Mouse (Mus musculus): ENCODE data around the gene Rbm33. TPM values are rescaled to one million over a fixed set of nuclear protein-coding genes. Genes with fewer than 3 reads are reported as not detected.
A peak's percentile ranks its signal among the peaks of the same experiment; 100 is the strongest.

Gene Rbm33
- 21.0 and 24.3 TPM in 2 replicates for polyA plus RNA-seq (2015; fragmentation: Nextera tagmentation; extraction: Ambion mirVana)

DNA sequence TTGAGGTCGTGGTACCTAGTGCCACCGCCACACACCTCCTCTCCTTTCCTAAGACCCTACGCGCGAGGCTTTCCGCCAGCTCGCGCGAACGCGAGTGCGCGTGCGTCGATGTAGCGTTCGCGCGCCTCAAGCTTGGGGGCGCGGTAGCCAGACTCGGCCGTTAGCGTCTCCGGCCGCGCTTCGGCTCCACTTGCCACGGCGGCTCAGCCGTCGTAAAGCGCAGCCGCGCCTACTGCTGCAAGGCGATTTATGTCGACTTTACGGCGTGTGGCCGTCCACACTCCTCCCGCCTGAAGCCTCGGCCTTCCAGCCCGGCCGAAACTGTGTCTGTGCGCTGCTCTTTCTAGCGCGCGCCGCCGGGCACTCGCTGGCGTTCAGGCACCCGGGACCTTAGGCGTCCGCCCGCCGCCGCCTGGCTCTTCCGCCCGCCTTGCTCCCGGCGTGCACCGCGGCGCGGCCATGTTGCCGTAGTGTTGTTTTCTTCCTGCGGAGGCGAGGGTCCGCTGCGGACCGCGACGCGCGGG is at the start of gene Rbm33:
Gene Rbm33, plus strand, starts transcription at position 400 of the 524 bp plus-strand sequence.
- peaks cover 33% of the 10 kb centered on the region for H3K4me1 ChIP-seq (replicated peaks)
- H3K4me3 ChIP-seq (replicated peaks), result peak within 1 kb of the TSS; percentile 87
- H3K27me3 ChIP-seq, result no peaks in the 10 kb centered on the region
- peak within 1 kb of the TSS; percentile 100 for H3K27ac ChIP-seq
- H3K36me3 ChIP-seq, result no peaks in the 10 kb centered on the region
- peak within 1 kb of the TSS; percentile 69 for H3K4me2 ChIP-seq (replicated peaks)
- H3K9me3 ChIP-seq, result no peaks in the 10 kb centered on the region
- peak within 1 kb of the TSS; percentile 100 for H3K9ac ChIP-seq (replicated peaks)
- under 1% methylated on average over 76 of the region's 76 CpGs for WGBS
- ATAC-seq, result peak; percentile 95

GRCm38 (mm10) chr5:28267576-28267975 is 49.3 kb upstream of the Rbm33 start:
- H3K9me3 ChIP-seq, result no peaks in the 10 kb centered on the region
- H3K4me3 ChIP-seq (replicated peaks), result no peak overlapping the region
- no peak for ATAC-seq
- 53% methylated on average over 2 of the region's 2 CpGs for WGBS
- H3K27me3 ChIP-seq, result no peaks in the 10 kb centered on the region
- no peaks in the 10 kb centered on the region for H3K4me1 ChIP-seq (replicated peaks)
- no peaks in the 10 kb centered on the region for H3K36me3 ChIP-seq
- no peak overlapping the region for H3K27ac ChIP-seq
- no peak overlapping the region for H3K9ac ChIP-seq (replicated peaks)
- H3K4me2 ChIP-seq (replicated peaks), result no peak overlapping the region

GRCm38 (mm10) chr5:28269469-28269991 is 47.4 kb upstream of the Rbm33 start:
- no peak overlapping the region for H3K9ac ChIP-seq (replicated peaks)
- no peak for ATAC-seq
- 67% methylated on average over 6 of the region's 6 CpGs for WGBS

GRCm38 (mm10) chr5:28272836-28273235 is 44.1 kb upstream of the Rbm33 start:
- Histone ChIP-seq H3K9ac (replicated peaks) (no peak overlapping the region), H3K36me3 (no peaks in the 10 kb centered on the region), H3K9me3 (no peaks in the 10 kb centered on the region), H3K27me3 (no peaks in the 10 kb centered on the region), H3K4me1 (replicated peaks) (no peaks in the 10 kb centered on the region), H3K4me3 (replicated peaks) (no peak overlapping the region), H3K4me2 (replicated peaks) (no peak overlapping the region), H3K27ac (no peak overlapping the region)
- no peak for ATAC-seq
- 82% methylated on average over 2 of the region's 2 CpGs for WGBS

More at GRCm38 (mm10) chr5:28269469-28269991, 47.4 kb upstream of the Rbm33 start:
- no peaks in the 10 kb centered on the region for H3K4me1 ChIP-seq (replicated peaks)
- H3K9me3 ChIP-seq, result no peaks in the 10 kb centered on the region
- no peak overlapping the region for H3K4me2 ChIP-seq (replicated peaks)
- H3K4me3 ChIP-seq (replicated peaks), result no peak overlapping the region
- no peaks in the 10 kb centered on the region for H3K36me3 ChIP-seq
- no peaks in the 10 kb centered on the region for H3K27me3 ChIP-seq
- H3K27ac ChIP-seq, result no peak overlapping the region

DNA sequence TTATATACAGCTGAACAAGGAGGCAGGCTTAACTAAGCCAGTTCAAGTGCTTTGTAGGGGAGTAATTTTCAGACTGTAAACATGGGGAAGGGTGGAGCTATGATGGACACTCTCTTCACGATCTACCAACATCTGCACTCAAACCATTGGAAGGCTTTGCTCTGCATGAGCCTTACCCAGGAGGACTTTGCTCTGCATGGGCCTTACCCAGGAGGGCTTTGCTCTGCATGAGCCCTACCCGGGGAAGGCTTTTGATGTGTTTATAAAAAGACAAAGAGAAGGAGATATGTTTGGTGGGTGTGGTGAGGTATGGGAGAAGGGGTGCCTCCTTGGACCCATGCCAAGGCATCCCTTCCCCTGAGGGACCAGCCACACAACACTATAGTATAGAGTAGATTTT is 39.6 kb upstream of the Rbm33 start:
- no peak for ATAC-seq
- H3K4me2 ChIP-seq (replicated peaks), result no peak overlapping the region

DNA sequence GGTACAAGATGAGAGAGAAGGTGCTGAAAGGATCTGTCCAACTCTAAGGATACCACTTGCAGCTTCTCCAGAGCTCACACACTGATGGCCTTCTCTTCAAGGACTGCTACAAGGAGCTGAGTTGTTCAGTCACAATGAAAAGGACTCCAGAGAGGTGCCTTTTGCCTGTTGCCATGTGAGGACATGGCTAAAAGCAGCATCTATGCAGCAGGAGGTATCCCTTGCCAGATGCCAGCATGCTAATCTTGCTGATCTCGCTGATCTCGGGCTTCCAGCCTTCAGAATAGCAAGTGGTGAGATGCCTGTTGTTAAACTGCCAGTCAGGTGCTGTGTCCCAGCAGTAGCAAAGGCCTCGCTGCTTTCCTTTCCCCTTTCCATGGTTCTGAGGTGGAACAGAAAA is 27.8 kb upstream of the Rbm33 start:
- H3K27ac ChIP-seq, result no peak overlapping the region
- H3K4me2 ChIP-seq (replicated peaks), result no peak overlapping the region
- H3K4me3 ChIP-seq (replicated peaks), result no peak overlapping the region
- no peak overlapping the region for H3K9ac ChIP-seq (replicated peaks)
- ATAC-seq, result no peak
- H3K9me3 ChIP-seq, result no peaks in the 10 kb centered on the region
- no peaks in the 10 kb centered on the region for H3K36me3 ChIP-seq
- WGBS, result 48% methylated on average over 3 of the region's 3 CpGs
- H3K27me3 ChIP-seq, result 0 out of 2 replicates have a peak, but pooled peaks cover 2% of the 10 kb centered on the region
- no peaks in the 10 kb centered on the region for H3K4me1 ChIP-seq (replicated peaks)

More for the DNA sequence above, 39.6 kb upstream of the Rbm33 start:
- Histone ChIP-seq H3K27ac (no peak overlapping the region), H3K9ac (replicated peaks) (no peak overlapping the region), H3K4me1 (replicated peaks) (no peaks in the 10 kb centered on the region), H3K36me3 (no peaks in the 10 kb centered on the region), H3K9me3 (no peaks in the 10 kb centered on the region), H3K27me3 (no peaks in the 10 kb centered on the region), H3K4me3 (replicated peaks) (no peak overlapping the region)
- 67% methylated on average over 2 of the region's 2 CpGs for WGBS

DNA sequence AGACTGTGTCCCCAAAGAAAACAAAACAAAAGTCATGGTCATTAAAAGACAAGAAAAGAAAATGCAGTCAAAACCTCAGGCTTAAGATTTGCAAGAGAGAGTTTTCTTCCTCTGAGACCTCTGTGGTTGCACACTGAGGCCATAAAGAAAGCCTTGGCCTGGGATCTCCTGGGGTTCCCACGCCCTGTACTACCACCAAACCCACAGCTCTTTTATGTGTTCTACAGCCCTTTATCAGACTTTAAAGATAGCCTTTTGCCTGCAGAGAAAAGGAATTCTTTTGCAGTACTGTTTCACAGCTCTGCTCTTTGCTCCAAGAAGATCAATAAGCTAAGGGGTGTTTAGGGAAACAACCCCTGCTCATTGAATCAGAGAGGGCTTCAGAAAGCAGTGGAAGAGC is 26.3 kb upstream of the Rbm33 start:
- no peak overlapping the region for H3K4me3 ChIP-seq (replicated peaks)
- H3K9me3 ChIP-seq, result no peaks in the 10 kb centered on the region
- H3K4me2 ChIP-seq (replicated peaks), result no peak overlapping the region
- 0 out of 2 replicates have a peak, but pooled peaks cover 2% of the 10 kb centered on the region for H3K27me3 ChIP-seq
- H3K9ac ChIP-seq (replicated peaks), result no peak overlapping the region
- ATAC-seq, result no peak
- H3K36me3 ChIP-seq, result no peaks in the 10 kb centered on the region
- no peak overlapping the region for H3K27ac ChIP-seq
- H3K4me1 ChIP-seq (replicated peaks), result no peaks in the 10 kb centered on the region
- WGBS, result 60% methylated on average over 1 of the region's 1 CpGs

GRCm38 (mm10) chr5:28291118-28291850 is 25.6 kb upstream of the Rbm33 start:
- H3K36me3 ChIP-seq, result no peaks in the 10 kb centered on the region
- WGBS, result 88% methylated on average over 5 of the region's 5 CpGs
- no peak for ATAC-seq

GRCm38 (mm10) chr5:28292281-28292680 is 24.6 kb upstream of the Rbm33 start:
- 0 out of 2 replicates have a peak, but pooled peaks cover 2% of the 10 kb centered on the region for H3K27me3 ChIP-seq
- H3K4me1 ChIP-seq (replicated peaks), result no peaks in the 10 kb centered on the region
- H3K9ac ChIP-seq (replicated peaks), result no peak overlapping the region
- WGBS, result 51% methylated on average over 3 of the region's 3 CpGs
- no peaks in the 10 kb centered on the region for H3K9me3 ChIP-seq
- ATAC-seq, result no peak
- no peak overlapping the region for H3K27ac ChIP-seq
- H3K36me3 ChIP-seq, result no peaks in the 10 kb centered on the region
- no peak overlapping the region for H3K4me2 ChIP-seq (replicated peaks)
- H3K4me3 ChIP-seq (replicated peaks), result no peak overlapping the region

More at GRCm38 (mm10) chr5:28291118-28291850, 25.6 kb upstream of the Rbm33 start:
- Histone ChIP-seq H3K9ac (replicated peaks) (no peak overlapping the region), H3K4me2 (replicated peaks) (no peak overlapping the region), H3K9me3 (no peaks in the 10 kb centered on the region), H3K4me1 (replicated peaks) (no peaks in the 10 kb centered on the region), H3K4me3 (replicated peaks) (no peak overlapping the region), H3K27me3 (0 out of 2 replicates have a peak, but pooled peaks cover 2% of the 10 kb centered on the region), H3K27ac (no peak overlapping the region)

DNA sequence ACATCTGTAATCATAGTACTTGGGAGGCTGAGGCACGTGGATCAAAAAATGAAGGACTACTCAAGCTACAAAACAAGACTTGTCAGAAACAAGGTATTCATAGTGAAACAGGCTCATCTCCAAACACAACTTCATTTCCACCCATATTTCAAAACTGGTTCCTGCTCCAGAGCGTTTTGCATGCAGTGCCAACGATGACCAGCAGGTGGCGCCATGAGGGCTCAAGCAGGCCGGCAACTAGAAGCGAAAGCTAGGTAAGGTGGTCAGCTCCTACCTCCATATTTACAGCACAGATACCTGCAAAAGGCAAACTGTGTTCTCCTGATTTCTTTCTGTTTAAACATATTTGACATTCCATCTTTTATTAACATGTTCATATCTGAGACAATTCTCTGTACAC is 22.9 kb upstream of the Rbm33 start:
- Histone ChIP-seq H3K9me3 (no peaks in the 10 kb centered on the region), H3K4me3 (replicated peaks) (no peak overlapping the region), H3K4me1 (replicated peaks) (no peaks in the 10 kb centered on the region), H3K4me2 (replicated peaks) (no peak overlapping the region), H3K9ac (replicated peaks) (no peak overlapping the region), H3K27me3 (0 out of 2 replicates have a peak, but pooled peaks cover 2% of the 10 kb centered on the region), H3K27ac (no peak overlapping the region), H3K36me3 (no peaks in the 10 kb centered on the region)
- 9% methylated on average over 6 of the region's 6 CpGs for WGBS
- ATAC-seq, result no peak

GRCm38 (mm10) chr5:28298161-28298560 is 18.8 kb upstream of the Rbm33 start:
- WGBS, result 86% methylated on average over 5 of the region's 5 CpGs
- Histone ChIP-seq H3K4me3 (replicated peaks) (no peak overlapping the region), H3K27me3 (no peaks in the 10 kb centered on the region), H3K36me3 (no peaks in the 10 kb centered on the region), H3K4me2 (replicated peaks) (no peak overlapping the region), H3K9ac (replicated peaks) (no peak overlapping the region), H3K27ac (no peak overlapping the region), H3K4me1 (replicated peaks) (no peaks in the 10 kb centered on the region), H3K9me3 (no peaks in the 10 kb centered on the region)
- no peak for ATAC-seq

DNA sequence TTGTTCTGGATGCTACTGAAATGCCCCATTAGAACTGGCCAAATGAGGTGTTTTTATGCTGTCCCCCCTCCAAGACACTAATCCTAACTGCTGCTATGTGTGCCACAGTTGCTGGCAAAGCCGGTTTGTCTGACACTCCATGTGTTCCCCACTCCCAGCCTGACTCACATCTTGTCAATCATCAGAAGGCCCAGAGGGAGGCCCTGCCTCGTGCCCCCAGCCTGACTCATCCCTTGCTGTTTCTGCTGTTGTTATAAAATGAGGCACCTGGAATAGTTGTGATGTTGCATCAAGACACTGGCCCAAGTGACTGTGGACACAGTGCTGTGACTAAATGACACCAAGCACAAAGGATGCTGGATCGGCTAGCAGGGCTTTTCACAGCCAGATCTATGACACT is 18.2 kb upstream of the Rbm33 start:
- Histone ChIP-seq H3K4me2 (replicated peaks) (no peak overlapping the region), H3K4me3 (replicated peaks) (no peak overlapping the region), H3K4me1 (replicated peaks) (no peaks in the 10 kb centered on the region), H3K36me3 (no peaks in the 10 kb centered on the region), H3K27me3 (no peaks in the 10 kb centered on the region), H3K27ac (no peak overlapping the region), H3K9me3 (no peaks in the 10 kb centered on the region), H3K9ac (replicated peaks) (no peak overlapping the region)
- no peak for ATAC-seq
- WGBS, result 67% methylated on average over 3 of the region's 3 CpGs

Data from midbrain, embryonic 13.5 days (tissue).